Mouse (Mus musculus): ENCODE measurements around the gene Ttc7. TPM values are rescaled to one million over a fixed set of nuclear protein-coding genes. Genes with fewer than 3 reads are reported as not detected.
A peak's percentile ranks its signal among the peaks of the same experiment; 100 is the strongest.

Gene Ttc7
- polyA plus RNA-seq, 1 experiment from 2014 or later = 11.6 TPM

GRCm38 (mm10) chr17:87305065-87305464 lies 22.4 kb downstream of the Ttc7 start:
- ATAC-seq (ENCODE audit: insufficient number of reproducible peaks, low FRiP score, low TSS enrichment, low read depth) = no peak
- H3K36me3 ChIP-seq = no peaks in the 10 kb centered on the region

GRCm38 (mm10) chr17:87306746-87307145 lies 24.1 kb downstream of the Ttc7 start:
- Histone ChIP-seq H3K9ac (no peak overlapping the region), H3K36me3 (no peaks in the 10 kb centered on the region), H3K4me2 (no peak overlapping the region), H3K4me3 (no peak overlapping the region), H3K9me3 (no peaks in the 10 kb centered on the region), H3K27me3 (no peaks in the 10 kb centered on the region), H3K4me1 (no peaks in the 10 kb centered on the region; the same call in 1 of the 2 replicates), H3K27ac (no peak overlapping the region)
- WGBS = 79% methylated on average over 8 of the region's 8 CpGs
- ATAC-seq (ENCODE audit: insufficient number of reproducible peaks, low FRiP score, low TSS enrichment, low read depth) = no peak

More at GRCm38 (mm10) chr17:87305065-87305464, 22.4 kb downstream of the Ttc7 start:
- Histone ChIP-seq H3K27ac (no peak overlapping the region), H3K4me3 (no peak overlapping the region), H3K4me2 (no peak overlapping the region), H3K4me1 (no peaks in the 10 kb centered on the region; the same call in 1 of the 2 replicates), H3K9me3 (no peaks in the 10 kb centered on the region), H3K27me3 (no peaks in the 10 kb centered on the region), H3K9ac (no peak overlapping the region)
- WGBS = 85% methylated on average over 8 of the region's 8 CpGs

GRCm38 (mm10) chr17:87309073-87309788 lies 26.5 kb downstream of the Ttc7 start:
- Histone ChIP-seq H3K27me3 (no peaks in the 10 kb centered on the region), H3K4me1 (peaks cover 18% of the 10 kb centered on the region), H3K9ac (no peak overlapping the region), H3K9me3 (no peaks in the 10 kb centered on the region), H3K4me3 (no peak overlapping the region), H3K27ac (no peak overlapping the region), H3K36me3 (no peaks in the 10 kb centered on the region), H3K4me2 (no peak overlapping the region)
- no peak for ATAC-seq (ENCODE audit: insufficient number of reproducible peaks, low FRiP score, low TSS enrichment, low read depth)
- WGBS = 59% methylated on average over 12 of the region's 12 CpGs

DNA sequence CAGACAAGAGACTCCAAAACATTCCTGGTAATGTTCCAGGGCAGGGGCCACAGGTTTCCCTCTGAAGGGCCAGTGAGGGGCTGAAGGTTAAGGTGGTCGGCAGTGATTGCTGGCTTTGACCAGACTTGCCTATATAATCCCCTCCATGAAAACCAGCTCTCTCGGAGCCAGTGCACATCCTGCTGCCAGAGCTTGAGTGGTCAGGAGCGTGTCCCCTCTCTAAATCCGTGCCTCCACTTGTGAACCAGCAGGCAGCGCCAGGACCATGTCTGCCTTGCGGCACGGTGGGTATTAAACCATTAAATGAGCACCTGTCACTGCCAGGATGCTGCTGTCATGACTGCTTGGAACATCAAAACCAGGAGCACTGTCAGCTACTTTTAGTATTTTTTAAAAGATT lies 27.8 kb downstream of the Ttc7 start:
- Histone ChIP-seq H3K4me3 (no peak overlapping the region), H3K4me1 (peaks cover 31% of the 10 kb centered on the region), H3K9me3 (no peaks in the 10 kb centered on the region), H3K9ac (no peak overlapping the region), H3K27me3 (no peaks in the 10 kb centered on the region), H3K4me2 (no peak overlapping the region), H3K36me3 (no peaks in the 10 kb centered on the region), H3K27ac (no peak overlapping the region)
- ATAC-seq (ENCODE audit: insufficient number of reproducible peaks, low FRiP score, low TSS enrichment, low read depth) = no peak
- WGBS = 80% methylated on average over 7 of the region's 7 CpGs

- peaks cover 31% of the 10 kb centered on the region for H3K4me1 ChIP-seq
- H3K9me3 ChIP-seq = no peaks in the 10 kb centered on the region
- H3K4me3 ChIP-seq = no peak overlapping the region
- no peak overlapping the region for H3K4me2 ChIP-seq
- WGBS = 65% methylated on average over 12 of the region's 12 CpGs
- H3K27me3 ChIP-seq = no peaks in the 10 kb centered on the region; the same call in 1 of the 2 replicates
- H3K36me3 ChIP-seq = no peaks in the 10 kb centered on the region
- no peak overlapping the region for H3K27ac ChIP-seq
- no peak overlapping the region for H3K9ac ChIP-seq
- no peak for ATAC-seq (ENCODE audit: insufficient number of reproducible peaks, low FRiP score, low TSS enrichment, low read depth)
These were observed 29.7 kb downstream of the Ttc7 start for GRCm38 (mm10) chr17:87312351-87312750.

GRCm38 (mm10) chr17:87312924-87313870 lies 30.5 kb downstream of the Ttc7 start:
- peaks cover 37% of the 10 kb centered on the region for H3K4me1 ChIP-seq
- H3K9me3 ChIP-seq = no peaks in the 10 kb centered on the region
- peak overlapping the region; percentile 57 for H3K27ac ChIP-seq
- H3K36me3 ChIP-seq = no peaks in the 10 kb centered on the region
- peak overlapping the region; percentile 25 for H3K4me2 ChIP-seq
- no peak overlapping the region for H3K4me3 ChIP-seq
- WGBS = 24% methylated on average over 18 of the region's 18 CpGs
- no peaks in the 10 kb centered on the region; the same call in 1 of the 2 replicates for H3K27me3 ChIP-seq
- no peak overlapping the region for H3K9ac ChIP-seq
- ATAC-seq (ENCODE audit: insufficient number of reproducible peaks, low FRiP score, low TSS enrichment, low read depth) = peak; percentile 32; the same call in 1 of the 2 replicates

DNA sequence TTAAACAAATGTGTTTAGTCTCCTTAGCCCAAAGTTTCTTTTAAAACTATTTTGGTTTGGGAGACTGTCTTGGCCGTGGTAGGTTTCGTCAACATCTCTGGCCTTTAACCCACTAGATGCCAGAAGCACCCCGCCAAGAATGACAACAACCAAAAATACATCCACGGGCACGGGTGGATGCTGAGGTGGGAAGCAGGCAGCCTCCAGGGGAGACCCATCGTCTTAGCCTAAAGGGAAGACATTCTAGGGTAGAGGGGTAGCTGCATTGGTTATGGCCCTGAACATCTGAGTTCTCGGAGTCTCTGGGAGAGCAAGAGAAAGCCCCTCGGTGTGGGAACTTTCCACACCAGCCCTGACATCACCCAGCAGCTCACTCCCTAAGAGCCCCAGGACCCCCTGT lies 31.4 kb downstream of the Ttc7 start:
- 0 out of 2 replicates have a peak overlapping the region, but pooled peaks have one; percentile 9 for H3K27ac ChIP-seq
- no peak overlapping the region; the same call in 1 of the 2 replicates for H3K4me2 ChIP-seq
- peaks cover 37% of the 10 kb centered on the region for H3K4me1 ChIP-seq

DNA sequence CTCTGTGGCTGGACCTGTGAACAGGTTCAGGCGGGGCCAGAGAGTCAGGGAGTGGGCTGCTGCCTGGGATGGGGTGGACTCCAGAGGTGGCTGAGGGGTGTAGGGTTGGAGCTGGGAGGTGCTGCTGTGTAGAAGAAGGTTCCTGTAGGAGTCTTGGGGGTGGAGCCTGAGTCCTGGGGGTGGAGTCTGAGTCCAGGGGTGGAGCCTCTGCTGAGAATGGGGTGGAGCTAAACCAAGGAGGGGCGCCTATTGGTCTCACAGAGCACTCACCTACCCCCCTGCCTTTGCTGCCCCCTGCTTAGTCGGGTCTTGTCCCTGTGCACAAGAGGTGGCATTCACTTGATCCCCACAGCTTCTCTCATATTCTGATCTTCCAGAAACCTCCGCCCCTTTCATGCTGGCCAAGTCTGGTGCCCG lies 31.9 kb downstream of the Ttc7 start:
- H3K4me1 ChIP-seq = peaks cover 37% of the 10 kb centered on the region
- H3K27me3 ChIP-seq = no peaks in the 10 kb centered on the region; the same call in 1 of the 2 replicates
- H3K4me3 ChIP-seq = no peak overlapping the region
- 0 out of 2 replicates have a peak overlapping the region, but pooled peaks have one; percentile 9 for H3K27ac ChIP-seq
- H3K9ac ChIP-seq = no peak overlapping the region
- H3K36me3 ChIP-seq = no peaks in the 10 kb centered on the region
- no peaks in the 10 kb centered on the region for H3K9me3 ChIP-seq
- 62% methylated on average over 5 of the region's 5 CpGs for WGBS
- peak overlapping the region; percentile 10; the same call in 1 of the 2 replicates for H3K4me2 ChIP-seq
- no peak; the same call in 1 of the 2 replicates for ATAC-seq (ENCODE audit: insufficient number of reproducible peaks, low FRiP score, low TSS enrichment, low read depth)

More for the DNA sequence above, 31.4 kb downstream of the Ttc7 start:
- Histone ChIP-seq H3K9ac (no peak overlapping the region), H3K9me3 (no peaks in the 10 kb centered on the region), H3K4me3 (no peak overlapping the region), H3K27me3 (no peaks in the 10 kb centered on the region; the same call in 1 of the 2 replicates), H3K36me3 (no peaks in the 10 kb centered on the region)
- WGBS = 70% methylated on average over 8 of the region's 8 CpGs
- ATAC-seq (ENCODE audit: insufficient number of reproducible peaks, low FRiP score, low TSS enrichment, low read depth) = no peak

GRCm38 (mm10) chr17:87315021-87315531 lies 32.4 kb downstream of the Ttc7 start:
- no peaks in the 10 kb centered on the region for H3K36me3 ChIP-seq
- 9% methylated on average over 9 of the region's 9 CpGs for WGBS
- H3K27ac ChIP-seq = no peak overlapping the region
- no peaks in the 10 kb centered on the region; the same call in 1 of the 2 replicates for H3K27me3 ChIP-seq
- H3K9me3 ChIP-seq = no peaks in the 10 kb centered on the region
- peak overlapping the region; percentile 10; the same call in 1 of the 2 replicates for H3K4me2 ChIP-seq
- H3K4me3 ChIP-seq = no peak overlapping the region
- ATAC-seq (ENCODE audit: insufficient number of reproducible peaks, low FRiP score, low TSS enrichment, low read depth) = no peak; the same call in 1 of the 2 replicates
- H3K4me1 ChIP-seq = peaks cover 37% of the 10 kb centered on the region
- no peak overlapping the region for H3K9ac ChIP-seq

DNA sequence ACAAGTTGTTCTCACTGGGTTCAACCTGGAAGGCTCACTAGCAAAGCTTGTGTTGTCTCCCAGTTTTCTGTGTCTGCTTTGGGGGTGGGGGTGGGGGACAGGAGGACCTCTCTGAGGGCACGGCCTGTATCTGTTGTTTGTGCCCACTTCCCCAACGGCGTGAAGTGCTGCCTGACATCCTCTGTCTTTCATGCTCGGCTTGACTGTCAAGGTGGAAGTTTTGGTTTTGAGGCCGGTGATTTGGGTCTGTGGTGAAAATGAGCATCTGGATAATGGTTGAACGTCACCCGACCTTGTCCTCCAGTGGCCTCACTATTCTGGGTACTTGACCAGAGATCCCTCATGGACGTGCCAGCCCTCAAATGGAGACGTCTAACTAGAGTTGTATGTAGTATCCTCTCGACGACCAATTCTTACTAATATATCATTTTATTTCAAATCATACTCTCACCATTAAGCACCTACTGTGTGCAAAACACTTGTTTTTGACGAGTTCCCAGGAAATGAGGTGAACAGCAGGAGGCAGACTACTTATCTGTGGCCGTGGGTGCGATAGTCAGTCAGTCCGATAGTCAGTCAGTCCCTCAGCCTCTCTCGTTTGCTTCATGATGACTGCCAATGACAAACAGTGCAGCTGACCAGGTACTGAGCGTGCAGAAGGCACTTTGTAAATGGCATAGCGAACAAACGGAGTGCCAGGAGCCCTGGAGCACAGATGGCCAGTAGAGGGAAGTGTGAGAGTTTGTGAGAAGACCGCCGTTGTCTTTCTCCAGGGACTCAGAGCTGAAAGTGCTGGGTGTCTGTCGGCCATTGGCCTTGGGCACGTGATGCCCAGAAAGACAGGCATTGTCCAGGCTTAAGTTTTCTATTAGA lies 33.4 kb downstream of the Ttc7 start:
- peaks cover 37% of the 10 kb centered on the region for H3K4me1 ChIP-seq
- H3K36me3 ChIP-seq = no peaks in the 10 kb centered on the region
- 82% methylated on average over 23 of the region's 23 CpGs for WGBS
- H3K9ac ChIP-seq = no peak overlapping the region
- no peak for ATAC-seq (ENCODE audit: insufficient number of reproducible peaks, low FRiP score, low TSS enrichment, low read depth)
- H3K4me3 ChIP-seq = no peak overlapping the region
- no peak overlapping the region for H3K27ac ChIP-seq
- H3K4me2 ChIP-seq = no peak overlapping the region
- no peaks in the 10 kb centered on the region for H3K9me3 ChIP-seq
- H3K27me3 ChIP-seq = no peaks in the 10 kb centered on the region; the same call in 1 of the 2 replicates

GRCm38 (mm10) chr17:87317271-87317670 lies 34.6 kb downstream of the Ttc7 start:
- Histone ChIP-seq H3K36me3 (no peaks in the 10 kb centered on the region), H3K27me3 (no peaks in the 10 kb centered on the region; the same call in 1 of the 2 replicates), H3K27ac (no peak overlapping the region), H3K4me2 (no peak overlapping the region), H3K9me3 (no peaks in the 10 kb centered on the region), H3K4me3 (no peak overlapping the region), H3K4me1 (peaks cover 37% of the 10 kb centered on the region), H3K9ac (no peak overlapping the region)
- ATAC-seq (ENCODE audit: insufficient number of reproducible peaks, low FRiP score, low TSS enrichment, low read depth) = no peak
- WGBS = 42% methylated on average over 6 of the region's 6 CpGs

Measured in limb, embryonic 15.5 days (tissue).